Mouse (Mus musculus) stomach, embryonic 16.5 days (tissue): ENCODE measurements around the gene Arcn1. TPM values are rescaled to one million over a fixed set of nuclear protein-coding genes. Genes with fewer than 3 reads are reported as not detected.
"Not testable (repeated sequence)": the region's sequence is repeated elsewhere in the genome, so short reads cannot be mapped to it uniquely, and the experiment has no call there.

ENCODE experiments used
- ATAC-seq: fragments of 200-750 bp; cut with Nextera tagmentation; 2 replicates; pipeline ENCODE4 v1.8.0; 2017; ENCODE audit warnings: moderate number of reproducible peaks, moderate TSS enrichment; ENCODE audit not compliant: insufficient read depth, low FRiP score
- H3K27ac ChIP-seq: fragments of 300-500 bp; sonication (generic); 2 replicates; pipeline ENCODE4 v1.5.1; 2014; ENCODE audit warnings: low read length
- H3K27me3 ChIP-seq: fragments of 300-500 bp; sonication (generic); 2 replicates; pipeline ENCODE4 v1.6.1; 2014; ENCODE audit warnings: low read length, control low read depth, mixed read lengths; ENCODE audit not compliant: control insufficient read depth, insufficient read depth
- H3K36me3 ChIP-seq: fragments of 300-500 bp; sonication (generic); 2 replicates; pipeline ENCODE4 v1.6.1; 2014; ENCODE audit warnings: low read length; ENCODE audit not compliant: control insufficient read depth, insufficient read depth
- H3K4me1 ChIP-seq: fragments of 300-500 bp; sonication (generic); 2 replicates; pipeline ENCODE4 v1.6.1; 2014; ENCODE audit warnings: low read length, control low read depth, mixed read lengths; ENCODE audit not compliant: control insufficient read depth, insufficient read depth
- H3K4me2 ChIP-seq: fragments of 300-500 bp; sonication (generic); 2 replicates; pipeline ENCODE4 v1.6.1; 2014; ENCODE audit warnings: low read depth, low read length, mixed read lengths
- H3K4me3 ChIP-seq: fragments of 300-500 bp; sonication (generic); replicated peaks from 2 replicates; pipeline ENCODE4 v1.5.1; 2014; ENCODE audit warnings: mild to moderate bottlenecking, low read length
- H3K9ac ChIP-seq: fragments of 300-500 bp; sonication (generic); 2 replicates; pipeline ENCODE4 v1.6.1; 2014; ENCODE audit warnings: low read length
- H3K9me3 ChIP-seq: fragments of 300-500 bp; sonication (generic); replicated peaks from 2 replicates; pipeline ENCODE4 v1.6.1; 2016; ENCODE audit warnings: low read length, control low read depth; ENCODE audit not compliant: control insufficient read depth
- WGBS: fragments of 180-500 bp; shearing (Covaris S2); extraction: QIAGEN DNeasy Blood & Tissue Kit; methylation state at CpG from one replicate; pipeline ENCODE4 v1.1.7; 2014; 5-methylcytosine and 5-hydroxymethylcytosine counted together
- polyA plus RNA-seq: library from polyadenylated mRNA; unstranded; fragments of >200 nt; fragmentation: Nextera tagmentation; extraction: Ambion mirVana; gene quantifications from 2 replicates; pipeline ENCODE4 v1.2.1, GENCODE M21; 2015

The Arcn1 gene
- polyA plus RNA-seq, 1 experiment from 2014 or later = 212 TPM

- peak overlapping the region; percentile 96 for H3K4me2 ChIP-seq
- peaks cover 12% of the 10 kb centered on the region for H3K4me1 ChIP-seq
- H3K27me3 ChIP-seq = no peaks in the 10 kb centered on the region
- no peaks in the 10 kb centered on the region for H3K9me3 ChIP-seq
- no peaks in the 10 kb centered on the region for H3K36me3 ChIP-seq
- WGBS = 26% methylated on average over 9 of the region's 9 CpGs
- peak overlapping the region; percentile 82 for H3K27ac ChIP-seq
- no peak for ATAC-seq
- H3K4me3 ChIP-seq = peak overlapping the region; percentile 70
- peak overlapping the region; percentile 80; the same call in 1 of the 2 replicates for H3K9ac ChIP-seq
Measured at GRCm38 (mm10) chr9:44799958-44800324, 32.3 kb upstream of the Arcn1 start.

GRCm38 (mm10) chr9:44799102-44799957 lies 31.7 kb upstream of the Arcn1 start, which contains the start of gene Tmem25:
Tmem25 (minus strand) TSS chr9:44799307.
- WGBS = under 1% methylated on average over 71 of the region's 75 CpGs
- Histone ChIP-seq H3K27ac (peak within 1 kb of the TSS; percentile 82), H3K4me2 (peak within 1 kb of the TSS; percentile 96), H3K4me1 (peaks cover 12% of the 10 kb centered on the region), H3K4me3 (peak within 1 kb of the TSS; percentile 70), H3K9me3 (no peaks in the 10 kb centered on the region), H3K36me3 (no peaks in the 10 kb centered on the region), H3K9ac (peak within 1 kb of the TSS; percentile 80), H3K27me3 (no peaks in the 10 kb centered on the region)
- ATAC-seq = peak; percentile 95

GRCm38 (mm10) chr9:44798298-44798697 lies 30.7 kb upstream of the Arcn1 start:
- no peak overlapping the region; the same call in 1 of the 2 replicates for H3K4me3 ChIP-seq
- ATAC-seq = no peak
- H3K9ac ChIP-seq = no peak overlapping the region; the same call in 1 of the 2 replicates
- peaks cover 12% of the 10 kb centered on the region for H3K4me1 ChIP-seq
- 44% methylated on average over 7 of the region's 7 CpGs for WGBS
- H3K4me2 ChIP-seq = peak overlapping the region; percentile 96; the same call in 1 of the 2 replicates
- H3K9me3 ChIP-seq = no peaks in the 10 kb centered on the region
- no peaks in the 10 kb centered on the region for H3K36me3 ChIP-seq
- H3K27me3 ChIP-seq = no peaks in the 10 kb centered on the region
- no peak overlapping the region for H3K27ac ChIP-seq

- no peak for ATAC-seq
- H3K4me3 ChIP-seq = no peak overlapping the region
- no peak overlapping the region for H3K9ac ChIP-seq
- H3K4me2 ChIP-seq = no peak overlapping the region
- H3K27me3 ChIP-seq = no peaks in the 10 kb centered on the region
- no peak overlapping the region for H3K27ac ChIP-seq
- H3K9me3 ChIP-seq = no peaks in the 10 kb centered on the region
- no peaks in the 10 kb centered on the region for H3K4me1 ChIP-seq
- H3K36me3 ChIP-seq = peaks cover 4% of the 10 kb centered on the region; the same call in 1 of the 2 replicates
- WGBS = 79% methylated on average over 9 of the region's 9 CpGs
Measured at GRCm38 (mm10) chr9:44792842-44793241, 25.2 kb upstream of the Arcn1 start.

GRCm38 (mm10) chr9:44772750-44773651 lies 5.4 kb upstream of the Arcn1 start:
- WGBS = under 1% methylated on average over 41 of the region's 41 CpGs
- ATAC-seq = peak; percentile 99
- H3K9me3 ChIP-seq = no peaks in the 10 kb centered on the region
- H3K36me3 ChIP-seq = no peaks in the 10 kb centered on the region
- peak overlapping the region; percentile 85 for H3K9ac ChIP-seq
- H3K4me1 ChIP-seq = peaks cover 2% of the 10 kb centered on the region; the same call in 1 of the 2 replicates
- peak overlapping the region; percentile 69 for H3K4me3 ChIP-seq
- H3K27me3 ChIP-seq = no peaks in the 10 kb centered on the region
- H3K4me2 ChIP-seq = peak overlapping the region; percentile 86
- H3K27ac ChIP-seq = peak overlapping the region; percentile 78

GRCm38 (mm10) chr9:44772392-44772749 lies 4.7 kb upstream of the Arcn1 start:
- Histone ChIP-seq H3K4me2 (no peak overlapping the region), H3K4me3 (no peak overlapping the region), H3K36me3 (no peaks in the 10 kb centered on the region), H3K27ac (peak overlapping the region; percentile 65; the same call in 1 of the 2 replicates), H3K27me3 (no peaks in the 10 kb centered on the region), H3K9ac (peak overlapping the region; percentile 3; the same call in 1 of the 2 replicates), H3K4me1 (peaks cover 2% of the 10 kb centered on the region; the same call in 1 of the 2 replicates), H3K9me3 (no peaks in the 10 kb centered on the region)
- WGBS = 29% methylated on average over 5 of the region's 5 CpGs
- ATAC-seq = no peak

- WGBS = 87% methylated on average over 5 of the region's 5 CpGs
- Histone ChIP-seq H3K27me3 (no peaks in the 10 kb centered on the region), H3K9ac (no peak overlapping the region), H3K27ac (no peak overlapping the region), H3K36me3 (no peaks in the 10 kb centered on the region), H3K4me3 (no peak overlapping the region), H3K4me1 (peaks cover 2% of the 10 kb centered on the region; the same call in 1 of the 2 replicates), H3K9me3 (no peaks in the 10 kb centered on the region), H3K4me2 (no peak overlapping the region)
- ATAC-seq = no peak
Measured at GRCm38 (mm10) chr9:44771376-44771775, 3.7 kb upstream of the Arcn1 start.

GRCm38 (mm10) chr9:44768029-44768394 lies 367 bp upstream of the Arcn1 start:
- not testable (repeated sequence) for H3K9ac ChIP-seq, H3K27me3 ChIP-seq, H3K9me3 ChIP-seq, ATAC-seq, H3K36me3 ChIP-seq
- H3K4me1 ChIP-seq = peaks cover 15% of the 10 kb centered on the region
- peak overlapping the region; percentile 23 for H3K4me2 ChIP-seq
- peak overlapping the region; percentile 98; the same call in 1 of the 2 replicates for H3K27ac ChIP-seq
- H3K4me3 ChIP-seq = peak overlapping the region; percentile 71
- 40% methylated on average over 7 of the region's 9 CpGs for WGBS
